Mouse (Mus musculus) kidney, embryonic 15.5 days (tissue): ENCODE results near the gene Mitf. TPM values are rescaled to one million over a fixed set of nuclear protein-coding genes. Genes with fewer than 3 reads are reported as not detected.
A peak's percentile ranks its signal among the peaks of the same experiment; 100 is the strongest.

Experiments
- ATAC-seq: fragments of 200-750 bp; cut with Nextera tagmentation; replicated peaks from 2 replicates; pipeline ENCODE4 v1.8.0; 2017; ENCODE audit warnings: moderate TSS enrichment; ENCODE audit not compliant: low FRiP score
- H3K27ac ChIP-seq: fragments of 300-500 bp; sonication (generic); 2 replicates; pipeline ENCODE4 v1.5.1; 2015; ENCODE audit warnings: mild to moderate bottlenecking, inconsistent platforms
- H3K27me3 ChIP-seq: fragments of 300-500 bp; sonication (generic); 2 replicates; pipeline ENCODE4 v1.6.1; 2015; ENCODE audit warnings: inconsistent platforms
- H3K36me3 ChIP-seq: fragments of 300-500 bp; sonication (generic); 2 replicates; pipeline ENCODE4 v1.6.1; 2015; ENCODE audit warnings: inconsistent platforms
- H3K4me1 ChIP-seq: fragments of 300-500 bp; sonication (generic); 2 replicates; pipeline ENCODE4 v1.6.1; 2015; ENCODE audit warnings: inconsistent platforms
- H3K4me2 ChIP-seq: fragments of 300-500 bp; sonication (generic); 2 replicates; pipeline ENCODE4 v1.6.1; 2015; ENCODE audit warnings: moderate library complexity, mild to moderate bottlenecking, inconsistent platforms
- H3K4me3 ChIP-seq: fragments of 300-500 bp; sonication (generic); replicated peaks from 2 replicates; pipeline ENCODE4 v1.5.1; 2015; ENCODE audit warnings: mild to moderate bottlenecking, inconsistent platforms
- H3K9ac ChIP-seq: fragments of 300-500 bp; sonication (generic); 2 replicates; pipeline ENCODE4 v1.6.1; 2015; ENCODE audit warnings: mild to moderate bottlenecking, inconsistent platforms
- H3K9me3 ChIP-seq: fragments of 300-500 bp; sonication (generic); replicated peaks from 2 replicates; pipeline ENCODE4 v1.6.1; 2016; ENCODE audit warnings: inconsistent platforms
- WGBS: fragments of 180-500 bp; shearing (Covaris S2); methylation state at CpG from one replicate; pipeline ENCODE4 v1.1.7; 2015; ENCODE audit warnings: mixed read lengths; 5-methylcytosine and 5-hydroxymethylcytosine counted together
- polyA plus RNA-seq: library from polyadenylated mRNA; unstranded; fragments of >200 nt; fragmentation: Nextera tagmentation; extraction: Ambion mirVana; gene quantifications from 2 replicates; pipeline ENCODE4 v1.2.1, GENCODE M21; 2015

Mitf gene
- polyA plus RNA-seq = 2.5 and 3.4 TPM in 2 replicates

DNA sequence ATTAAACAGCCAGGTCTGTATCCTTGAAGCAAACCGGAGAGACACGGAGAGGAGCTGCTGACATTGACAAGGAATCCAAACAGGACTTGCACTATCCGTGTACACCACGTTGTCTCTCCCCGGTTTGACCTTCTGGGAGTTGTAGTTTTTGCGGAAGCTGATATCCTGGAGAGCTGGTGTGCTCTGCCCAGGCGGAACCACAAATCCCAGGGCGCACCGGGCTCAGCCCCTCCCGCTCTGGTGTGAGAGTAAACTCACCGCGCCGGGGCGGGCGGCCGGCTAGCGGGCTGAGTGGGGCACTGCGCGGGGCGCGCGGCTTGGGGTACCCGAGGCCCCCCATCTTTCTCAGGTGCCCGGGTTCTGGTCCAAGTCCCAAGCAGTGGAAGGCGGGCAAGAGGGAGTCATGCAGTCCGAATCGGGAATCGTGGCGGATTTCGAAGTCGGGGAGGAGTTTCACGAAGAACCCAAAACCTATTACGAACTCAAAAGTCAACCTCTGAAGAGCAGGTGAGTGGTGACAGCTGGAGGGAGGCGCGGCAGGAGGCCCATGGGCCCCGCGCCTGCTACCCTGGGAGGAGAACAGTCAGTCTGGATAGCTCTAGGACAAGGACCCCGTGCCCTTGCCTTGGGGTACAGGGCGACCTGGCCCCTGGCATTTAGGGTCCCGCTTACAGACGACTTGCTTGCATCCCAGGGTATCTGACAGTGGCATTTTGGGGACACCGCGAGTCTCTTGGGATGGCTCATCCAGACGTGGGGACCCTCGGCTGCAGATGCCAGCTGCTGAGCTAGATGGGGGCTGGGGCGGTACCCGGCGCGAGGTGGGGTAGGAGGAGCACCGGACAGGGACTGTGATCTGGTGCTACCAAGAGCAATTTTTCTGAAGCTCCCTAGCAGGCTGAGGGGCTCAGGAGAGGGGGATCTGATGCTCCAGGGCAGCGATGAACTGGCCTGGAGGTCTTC is at the start of gene Mitf:
Gene Mitf (plus strand): TSS at position 272 of the 963 bp plus-strand sequence.
- Histone ChIP-seq H3K27me3 (peaks cover 8% of the 10 kb centered on the region; the same call in 1 of the 2 replicates), H3K4me1 (peaks cover 10% of the 10 kb centered on the region), H3K9me3 (no peaks in the 10 kb centered on the region), H3K27ac (no peak within 1 kb of the TSS), H3K4me2 (peak within 1 kb of the TSS; percentile 99), H3K9ac (peak within 1 kb of the TSS; percentile 61), H3K36me3 (no peaks in the 10 kb centered on the region), H3K4me3 (peak within 1 kb of the TSS; percentile 74)
- peak; percentile 100 for ATAC-seq
- WGBS = under 1% methylated on average over 51 of the region's 51 CpGs

DNA sequence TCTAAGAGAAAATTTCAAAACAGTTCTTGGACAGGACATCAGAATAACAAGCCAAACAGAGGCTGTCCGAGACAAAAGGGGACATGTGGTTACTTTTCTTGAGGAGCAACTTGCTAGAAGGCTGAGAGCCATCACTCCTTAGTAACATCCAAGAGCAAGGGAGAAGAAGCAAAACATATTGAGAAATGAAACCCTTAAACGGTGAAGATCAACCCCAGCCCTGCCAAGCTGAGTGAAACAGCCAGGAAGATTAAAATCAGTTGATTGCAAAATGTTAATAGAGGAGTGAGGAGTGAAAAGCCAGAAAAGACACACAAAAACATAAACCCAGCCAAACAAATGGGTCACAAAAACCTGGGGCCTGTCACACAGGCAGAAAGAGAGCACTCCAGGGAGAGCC is 49.5 kb upstream of the Mitf start:
- Histone ChIP-seq H3K4me1 (peaks cover 3% of the 10 kb centered on the region; the same call in 1 of the 2 replicates), H3K4me3 (no peak overlapping the region), H3K9me3 (no peaks in the 10 kb centered on the region), H3K4me2 (no peak overlapping the region), H3K9ac (no peak overlapping the region), H3K36me3 (no peaks in the 10 kb centered on the region), H3K27ac (no peak overlapping the region), H3K27me3 (0 out of 2 replicates have a peak, but pooled peaks cover 3% of the 10 kb centered on the region)
- WGBS = 78% methylated on average over 2 of the region's 2 CpGs
- ATAC-seq = no peak

DNA sequence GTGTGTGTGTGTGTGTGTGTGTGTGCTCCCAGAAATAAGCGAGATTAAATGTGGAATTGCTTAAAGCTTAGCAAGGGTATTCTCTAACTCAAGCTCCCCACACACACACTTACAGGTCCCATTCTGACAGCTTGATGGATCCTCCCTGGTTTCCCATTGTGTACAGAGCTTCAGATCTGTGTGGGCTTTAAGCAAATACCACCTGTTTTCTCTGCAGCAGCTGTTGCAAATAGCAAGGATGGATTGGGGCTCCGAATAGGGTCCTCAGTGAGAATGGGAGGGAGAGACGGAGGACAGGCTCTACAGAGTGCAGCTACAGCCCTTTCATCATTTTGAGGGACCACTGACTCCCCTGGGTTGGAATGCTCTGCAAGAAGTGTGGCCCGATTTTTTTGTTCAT is 48.0 kb upstream of the Mitf start:
- Histone ChIP-seq H3K4me3 (no peak overlapping the region), H3K9me3 (no peaks in the 10 kb centered on the region), H3K36me3 (no peaks in the 10 kb centered on the region), H3K27me3 (0 out of 2 replicates have a peak, but pooled peaks cover 3% of the 10 kb centered on the region), H3K4me1 (peaks cover 3% of the 10 kb centered on the region; the same call in 1 of the 2 replicates), H3K27ac (no peak overlapping the region), H3K9ac (no peak overlapping the region), H3K4me2 (peak overlapping the region; percentile 21; the same call in 1 of the 2 replicates)
- no peak; the same call in 1 of the 2 replicates for ATAC-seq
- 56% methylated on average over 4 of the region's 4 CpGs for WGBS

DNA sequence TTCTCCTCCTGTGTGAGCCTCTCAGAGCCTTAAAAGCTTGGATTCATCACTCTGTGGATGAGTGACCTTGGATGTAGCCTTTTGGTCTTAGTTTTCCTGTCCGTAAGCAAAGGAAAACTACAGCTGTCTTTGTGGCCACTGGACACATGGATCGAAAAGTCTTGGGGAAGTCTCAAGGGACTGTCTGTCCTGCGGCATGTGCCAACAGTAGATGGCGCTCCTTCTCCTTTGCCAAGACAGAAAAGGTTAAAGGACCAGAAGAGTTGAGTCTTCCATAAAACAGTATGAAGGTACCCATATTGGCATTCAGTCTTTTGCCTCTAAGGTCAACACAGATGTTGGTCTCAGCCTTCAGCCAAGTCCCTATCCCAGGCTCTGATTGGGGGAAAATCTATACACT is 47.6 kb upstream of the Mitf start:
- no peak overlapping the region for H3K9ac ChIP-seq
- no peak overlapping the region for H3K27ac ChIP-seq
- no peaks in the 10 kb centered on the region for H3K36me3 ChIP-seq
- peaks cover 3% of the 10 kb centered on the region; the same call in 1 of the 2 replicates for H3K4me1 ChIP-seq
- 13% methylated on average over 4 of the region's 4 CpGs for WGBS
- no peaks in the 10 kb centered on the region for H3K9me3 ChIP-seq
- H3K4me3 ChIP-seq = no peak overlapping the region
- H3K27me3 ChIP-seq = 0 out of 2 replicates have a peak, but pooled peaks cover 3% of the 10 kb centered on the region
- ATAC-seq = no peak
- peak overlapping the region; percentile 21; the same call in 1 of the 2 replicates for H3K4me2 ChIP-seq

DNA sequence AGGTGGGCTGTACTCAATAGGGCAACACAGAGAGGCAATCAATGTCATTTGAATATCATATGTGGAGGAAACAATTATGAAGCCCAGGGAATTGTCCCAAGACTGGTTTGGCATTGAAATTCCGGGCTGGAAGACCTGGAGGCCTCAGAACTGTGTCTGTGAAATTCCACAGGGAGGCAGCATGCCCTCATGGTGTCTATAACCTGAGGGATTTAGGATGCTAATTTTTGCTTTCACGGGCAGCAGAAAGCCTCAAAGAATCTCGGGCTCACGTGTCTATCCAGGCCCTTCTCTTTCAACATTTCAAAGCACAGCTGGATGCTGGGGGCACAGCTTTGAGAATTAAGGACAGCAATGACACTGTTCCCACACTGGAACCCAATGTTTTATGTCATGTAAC is 45.5 kb upstream of the Mitf start:
- no peak for ATAC-seq
- H3K4me2 ChIP-seq = no peak overlapping the region
- no peaks in the 10 kb centered on the region for H3K36me3 ChIP-seq
- whole genome bisulfite sequencing = 13% methylated on average over 4 of the region's 4 CpGs
- no peak overlapping the region for H3K4me3 ChIP-seq
- no peak overlapping the region for H3K27ac ChIP-seq
- H3K4me1 ChIP-seq = peaks cover 3% of the 10 kb centered on the region; the same call in 1 of the 2 replicates
- no peak overlapping the region for H3K9ac ChIP-seq
- H3K27me3 ChIP-seq = 0 out of 2 replicates have a peak, but pooled peaks cover 3% of the 10 kb centered on the region
- no peaks in the 10 kb centered on the region for H3K9me3 ChIP-seq

DNA sequence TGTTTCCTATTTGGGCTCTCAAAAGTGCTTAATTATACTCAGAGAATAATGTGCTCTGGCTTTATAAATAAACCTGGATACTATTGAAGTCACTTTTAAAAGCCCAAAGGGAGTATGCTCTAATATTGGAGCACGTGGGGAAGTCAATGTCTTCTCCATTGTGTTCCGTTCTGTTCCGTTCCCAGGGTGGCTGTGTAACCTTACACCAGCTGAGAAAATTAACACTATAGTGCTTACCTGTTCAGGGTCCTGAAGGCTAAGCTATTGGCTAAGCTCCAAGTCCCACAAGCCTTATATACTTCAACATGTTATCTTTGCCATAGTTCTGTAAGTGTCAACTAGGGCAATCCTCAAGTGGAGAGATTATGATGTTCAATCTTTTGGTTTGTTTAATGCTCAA is 42.9 kb upstream of the Mitf start:
- Histone ChIP-seq H3K9ac (no peak overlapping the region), H3K4me2 (no peak overlapping the region), H3K27ac (no peak overlapping the region), H3K36me3 (no peaks in the 10 kb centered on the region), H3K4me1 (peaks cover 3% of the 10 kb centered on the region; the same call in 1 of the 2 replicates), H3K4me3 (no peak overlapping the region), H3K9me3 (no peaks in the 10 kb centered on the region), H3K27me3 (0 out of 2 replicates have a peak, but pooled peaks cover 3% of the 10 kb centered on the region)
- no peak for ATAC-seq
- WGBS = 19% methylated on average over 3 of the region's 3 CpGs

DNA sequence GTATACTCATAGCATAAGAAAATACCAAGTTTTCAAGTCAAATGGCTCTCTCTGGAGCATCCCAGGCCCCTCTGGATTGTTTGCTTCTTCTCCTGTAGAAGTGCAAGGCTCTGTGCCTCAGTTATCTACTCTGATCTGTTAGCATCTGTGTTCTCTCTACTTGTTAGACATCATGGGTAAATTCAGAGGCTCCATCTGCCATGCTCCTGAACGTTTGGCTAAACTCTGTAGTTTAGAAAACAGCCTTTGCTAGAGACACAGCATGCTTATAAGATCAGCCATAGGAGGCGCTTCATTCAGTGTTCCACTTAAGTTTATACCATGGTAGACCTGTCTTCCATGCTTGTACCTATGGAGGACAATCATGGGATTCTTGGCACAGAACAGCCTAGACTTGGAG is 39.0 kb upstream of the Mitf start:
- ATAC-seq = no peak
- Histone ChIP-seq H3K36me3 (no peaks in the 10 kb centered on the region), H3K9me3 (no peaks in the 10 kb centered on the region), H3K27ac (no peak overlapping the region), H3K4me2 (no peak overlapping the region), H3K9ac (no peak overlapping the region), H3K4me3 (no peak overlapping the region), H3K27me3 (no peaks in the 10 kb centered on the region), H3K4me1 (no peaks in the 10 kb centered on the region)
- 82% methylated on average over 2 of the region's 2 CpGs for WGBS

DNA sequence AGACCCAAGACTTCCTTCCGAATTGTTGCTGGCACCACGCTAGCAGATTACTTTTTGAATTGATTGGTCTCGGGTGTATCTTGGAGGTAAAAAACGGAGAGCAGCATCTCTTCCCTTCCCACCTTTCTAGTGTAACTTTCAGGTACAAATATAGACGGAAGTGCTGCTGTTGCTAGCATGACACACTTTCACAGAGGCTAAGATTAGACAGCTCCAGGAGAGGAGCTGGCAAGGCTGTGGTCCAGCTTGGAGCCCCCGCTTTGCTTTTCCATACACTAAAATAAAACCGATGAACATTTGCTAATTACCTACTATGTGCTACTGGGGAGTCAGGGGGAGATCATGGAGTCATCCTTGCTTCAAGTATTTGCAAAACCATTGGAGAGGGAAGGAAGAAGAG is 37.3 kb upstream of the Mitf start:
- H3K9ac ChIP-seq = no peak overlapping the region
- WGBS = 83% methylated on average over 7 of the region's 7 CpGs

DNA sequence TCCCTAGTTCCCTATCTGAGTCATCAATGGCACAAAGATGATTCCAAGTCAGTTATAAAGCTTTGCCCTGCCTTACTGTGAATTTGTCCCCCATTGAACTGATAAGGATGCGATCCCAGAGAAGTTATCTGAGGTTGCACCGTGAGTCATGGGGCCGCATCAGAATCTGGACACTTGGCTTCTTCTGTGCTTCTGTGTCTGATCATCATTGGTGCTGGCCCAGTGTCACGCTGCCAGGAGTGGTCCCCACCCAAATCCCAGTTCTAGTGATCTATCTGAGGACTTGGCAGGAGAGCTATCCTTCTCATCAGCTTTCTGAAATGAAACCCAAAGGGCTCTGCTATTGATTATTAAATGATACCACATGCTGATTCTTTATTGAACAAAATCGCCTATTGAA is 25.5 kb upstream of the Mitf start:
- no peaks in the 10 kb centered on the region for H3K27me3 ChIP-seq
- H3K4me3 ChIP-seq = no peak overlapping the region
- no peak overlapping the region for H3K9ac ChIP-seq
- H3K36me3 ChIP-seq = no peaks in the 10 kb centered on the region
- no peak for ATAC-seq
- no peak overlapping the region for H3K4me2 ChIP-seq
- no peaks in the 10 kb centered on the region for H3K9me3 ChIP-seq
- H3K4me1 ChIP-seq = no peaks in the 10 kb centered on the region
- H3K27ac ChIP-seq = no peak overlapping the region
- 92% methylated on average over 5 of the region's 5 CpGs for WGBS

More for the DNA sequence above, 37.3 kb upstream of the Mitf start:
- ATAC-seq = no peak
- no peak overlapping the region for H3K4me3 ChIP-seq
- H3K4me2 ChIP-seq = no peak overlapping the region
- H3K27ac ChIP-seq = no peak overlapping the region
- H3K4me1 ChIP-seq = no peaks in the 10 kb centered on the region
- H3K9me3 ChIP-seq = no peaks in the 10 kb centered on the region
- no peaks in the 10 kb centered on the region for H3K36me3 ChIP-seq
- H3K27me3 ChIP-seq = no peaks in the 10 kb centered on the region

DNA sequence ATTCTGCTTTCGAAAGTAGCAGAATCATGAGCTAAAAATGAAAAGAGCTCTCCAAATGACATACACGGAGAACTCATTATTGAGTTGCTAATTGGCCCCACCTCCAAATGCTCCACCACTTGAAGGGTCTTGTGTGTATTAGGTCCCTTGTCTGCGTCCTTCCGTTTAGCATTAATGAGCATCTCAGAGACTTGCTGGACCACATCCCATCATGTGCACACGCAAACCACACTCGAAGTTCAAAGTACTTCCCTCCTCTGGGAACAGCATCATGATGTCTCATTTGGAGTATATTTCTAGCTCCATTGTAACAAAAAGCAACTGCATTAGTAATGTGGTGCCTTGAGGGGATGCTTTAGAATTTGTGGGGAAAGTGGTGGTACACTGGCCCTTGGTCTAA is 24.6 kb upstream of the Mitf start:
- H3K36me3 ChIP-seq = no peaks in the 10 kb centered on the region
- no peak overlapping the region for H3K27ac ChIP-seq
- no peaks in the 10 kb centered on the region for H3K27me3 ChIP-seq
- H3K9ac ChIP-seq = no peak overlapping the region
- WGBS = 87% methylated on average over 6 of the region's 6 CpGs
- no peak overlapping the region for H3K4me2 ChIP-seq
- ATAC-seq = no peak
- no peaks in the 10 kb centered on the region for H3K9me3 ChIP-seq
- no peak overlapping the region for H3K4me3 ChIP-seq
- H3K4me1 ChIP-seq = no peaks in the 10 kb centered on the region

DNA sequence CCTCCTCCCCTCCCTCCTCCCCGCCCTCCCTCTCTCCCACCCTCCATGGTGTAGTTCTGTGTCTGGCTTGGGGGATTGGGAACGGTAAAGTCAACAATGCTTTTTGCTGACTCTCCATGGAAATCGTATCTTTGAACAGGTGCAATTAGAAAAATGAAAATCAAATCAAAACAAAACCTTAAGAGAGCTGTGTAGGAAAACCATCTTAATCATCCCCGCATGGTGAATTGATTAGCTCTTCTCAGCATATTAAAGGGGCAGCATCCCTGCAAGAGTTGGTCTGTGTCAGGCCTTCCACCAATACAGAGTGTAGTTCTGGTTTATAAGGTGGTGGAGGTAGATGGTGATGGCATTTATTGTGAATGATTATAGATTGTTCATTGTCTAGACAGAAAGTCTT is 20.0 kb upstream of the Mitf start:
- WGBS = 83% methylated on average over 4 of the region's 4 CpGs
- no peak for ATAC-seq
- Histone ChIP-seq H3K9ac (no peak overlapping the region), H3K4me2 (no peak overlapping the region), H3K9me3 (no peaks in the 10 kb centered on the region), H3K36me3 (no peaks in the 10 kb centered on the region), H3K27ac (no peak overlapping the region), H3K4me3 (no peak overlapping the region), H3K4me1 (no peaks in the 10 kb centered on the region), H3K27me3 (no peaks in the 10 kb centered on the region)

DNA sequence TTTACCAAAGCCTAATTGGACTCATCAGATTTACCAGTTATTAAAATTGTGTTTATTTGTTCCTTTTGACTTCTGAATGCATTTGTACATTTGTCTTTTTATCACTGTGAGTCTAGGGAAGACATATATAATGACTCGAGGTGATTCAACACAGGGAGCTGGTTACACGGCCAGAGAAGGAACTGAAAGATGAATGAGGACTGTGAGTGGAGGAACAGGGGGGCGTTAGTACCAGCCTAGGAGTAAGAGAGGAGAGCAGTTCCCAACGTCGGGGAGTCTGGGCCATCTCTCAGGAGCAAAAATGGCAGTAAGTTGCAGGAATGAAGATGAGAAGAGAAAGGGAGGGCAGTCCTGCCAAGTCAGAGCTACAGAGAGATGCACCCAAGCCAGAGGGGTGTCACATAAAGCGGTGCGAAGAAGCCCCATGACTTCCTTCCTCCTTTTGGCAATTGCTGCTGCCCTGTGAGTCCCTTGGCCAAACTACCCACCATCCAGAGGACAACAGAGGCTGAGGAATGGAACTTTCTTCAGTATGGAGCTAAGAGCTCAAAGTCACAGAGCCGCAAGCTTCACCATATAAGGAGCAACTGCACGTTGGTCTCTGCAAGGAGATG is 18.4 kb upstream of the Mitf start:
- H3K9ac ChIP-seq = no peak overlapping the region
- no peak for ATAC-seq
- WGBS = 86% methylated on average over 9 of the region's 9 CpGs

More for the DNA sequence above, 18.4 kb upstream of the Mitf start:
- no peak overlapping the region for H3K27ac ChIP-seq
- no peaks in the 10 kb centered on the region for H3K27me3 ChIP-seq
- no peaks in the 10 kb centered on the region for H3K9me3 ChIP-seq
- H3K4me2 ChIP-seq = no peak overlapping the region
- no peak overlapping the region for H3K4me3 ChIP-seq
- no peaks in the 10 kb centered on the region for H3K36me3 ChIP-seq
- no peaks in the 10 kb centered on the region for H3K4me1 ChIP-seq
